8 mouse cellular contexts compared by ENCODE assay signal in the genomic region with DNA sequence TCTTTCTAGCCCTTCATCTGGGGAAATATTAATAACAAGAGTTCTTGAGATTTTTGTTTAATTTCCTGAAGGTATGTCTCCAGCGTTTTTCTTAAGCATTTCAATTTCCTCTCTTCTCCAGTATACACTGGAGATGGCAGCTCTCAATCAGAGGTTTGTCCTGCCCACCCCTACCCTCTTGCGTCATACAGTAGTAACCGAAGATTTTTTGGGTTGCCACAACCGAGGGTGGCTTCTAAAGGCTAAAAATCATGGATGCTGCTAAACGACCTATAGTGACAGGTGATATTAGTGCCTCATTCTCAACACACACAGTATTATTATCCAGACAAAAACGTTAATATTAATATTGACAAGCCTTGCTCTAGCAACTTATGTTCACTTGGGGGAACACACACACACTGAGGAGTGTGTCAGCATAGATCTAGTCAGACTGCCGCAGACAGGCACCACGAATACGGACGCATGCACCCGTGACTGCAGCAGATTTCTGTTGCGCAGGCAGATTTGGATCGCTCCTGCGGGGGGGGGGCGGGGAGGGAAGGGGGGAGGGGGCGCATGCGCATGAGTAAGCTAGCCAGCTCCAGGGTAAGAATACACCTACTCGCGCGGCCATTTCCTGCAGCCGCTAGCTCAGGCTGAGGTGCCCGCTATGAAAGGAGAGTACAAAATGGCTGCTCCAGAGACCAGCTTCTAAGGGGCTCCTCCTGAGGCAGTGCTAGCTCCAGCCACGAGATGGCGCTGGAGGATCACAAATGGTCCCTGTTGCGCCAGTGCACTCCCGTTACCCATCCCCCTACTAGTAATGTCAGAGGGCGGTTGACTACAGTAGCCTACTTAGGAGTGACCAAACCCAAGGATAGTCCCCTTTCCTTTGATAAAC. TPM values are rescaled to one million over a fixed set of nuclear protein-coding genes. Genes with fewer than 3 reads are reported as not detected.
DNase-seq lines count a peak whose midpoint lies in the region; ATAC-seq lines count a peak whose summit lies in the region.

No protein-coding gene starts in this region.

- ATAC-seq in common myeloid progenitor, adult 5-6 weeks (replicated peaks; ENCODE audit: low read depth, poor library complexity, severe bottlenecking) = peak; percentile 97
- ATAC-seq in megakaryocyte progenitor cell, adult 5-6 weeks (replicated peaks; ENCODE audit: poor library complexity) = peak; percentile 99

- peak; percentile 93 for DNase-seq in ZHBTc4 (ENCODE audit: low read depth, low spot score)
- peak; percentile 85 to 90 for DNase-seq in gastrocnemius, adult 8-10 months (ENCODE audit: low spot score in 2 of 2)
- peak; percentile 93 for DNase-seq in induced T-regulatory cell, adult 2 months (ENCODE audit: low read depth)
- DNase-seq in left cerebral cortex, adult 9 months (ENCODE audit: low spot score in 2 of 2) = peak; percentile 89 to 95
- peak; percentile 88 for DNase-seq in right cerebral cortex, postnatal 14 days
- peak; percentile 84 to 91 for DNase-seq in urinary bladder, postnatal 36 days (ENCODE audit: low spot score in 2 of 2)

RNA-seq across cellular contexts. Expression of a gene that starts 20.7 kb away (rescaled TPM):
- total RNA-seq in common myeloid progenitor, adult 5-6 weeks (2017) = 0.34 TPM in 1 of 2 replicates, not detected in the other
- under 1 TPM; 0.12 to 0.64 (median 0.58) TPM for total RNA-seq in gastrocnemius, adult 8-10 months (2022)
- total RNA-seq in megakaryocyte progenitor cell, adult 5-6 weeks (2015) = not detected in 2 replicates
- total RNA-seq in megakaryocyte progenitor cell, adult 5-6 weeks (2017) = not detected in 2 replicates

RNA-seq across cellular contexts. Expression of a gene that starts 29.1 kb away (rescaled TPM):
- total RNA-seq in common myeloid progenitor, adult 5-6 weeks (2017) = not detected in 2 replicates
- under 1 TPM in 1 of 4 experiments, not detected in 3; 0.21 TPM for total RNA-seq in gastrocnemius, adult 8-10 months (2022)
- total RNA-seq in megakaryocyte progenitor cell, adult 5-6 weeks (2015) = not detected in 2 replicates
- not detected in 2 replicates for total RNA-seq in megakaryocyte progenitor cell, adult 5-6 weeks (2017)

RNA-seq across cellular contexts. Expression of a gene that starts 56.7 kb away (rescaled TPM):
- total RNA-seq in common myeloid progenitor, adult 5-6 weeks (2017) = not detected in 2 replicates
- total RNA-seq in gastrocnemius, adult 8-10 months (2022) = not detected
- not detected in 2 replicates for total RNA-seq in megakaryocyte progenitor cell, adult 5-6 weeks (2015)
- not detected in 2 replicates for total RNA-seq in megakaryocyte progenitor cell, adult 5-6 weeks (2017)

Comparison
In these comparisons a context has a peak if more than half of its experiments do, and no peak if none do; other contexts are left out.
1. Peak in every context shown above with its lines: DNase-seq and ATAC-seq.